29 mouse cellular contexts compared by ENCODE assay signal in the genomic region with DNA sequence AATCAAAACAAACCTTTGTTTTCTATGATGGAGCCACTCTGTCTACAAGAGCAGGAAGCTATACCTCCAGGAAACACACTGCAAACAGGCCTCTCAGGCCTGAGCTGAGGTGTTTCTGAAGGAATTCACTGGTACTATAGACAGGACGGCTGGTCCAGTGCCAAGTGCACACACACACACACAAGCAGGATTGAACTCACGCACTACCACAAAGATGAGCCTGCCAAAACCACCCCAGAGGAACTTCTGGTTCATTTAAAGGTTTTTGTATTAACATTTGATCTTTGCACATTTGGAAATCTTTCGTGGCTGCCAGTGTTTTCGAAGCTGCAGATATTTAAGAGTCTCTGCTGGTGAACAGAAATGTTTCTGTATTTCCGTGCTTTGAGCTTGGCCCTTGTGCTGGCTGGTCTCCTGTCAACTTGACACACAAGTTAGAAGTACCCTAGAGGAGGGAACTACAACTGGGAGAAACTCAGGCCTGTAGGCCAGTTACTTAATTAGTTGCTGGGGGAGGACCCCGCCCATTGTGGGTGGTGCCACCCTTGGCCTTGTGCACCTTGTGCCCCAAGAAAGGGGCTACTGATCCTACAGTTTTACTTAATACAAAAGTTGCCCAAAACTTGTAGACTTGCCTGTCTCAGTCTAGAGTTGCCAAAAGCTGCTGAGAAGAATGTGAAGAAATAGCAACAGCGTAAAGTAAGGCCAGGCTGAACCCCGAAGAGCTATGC. TPM values are rescaled to one million over a fixed set of nuclear protein-coding genes. Genes with fewer than 3 reads are reported as not detected.
A peak's percentile ranks its signal among the peaks of the same experiment; 100 is the strongest.
DNase-seq lines count a peak whose midpoint lies in the region; ATAC-seq and TF ChIP-seq lines count a peak whose summit lies in the region.
"Had no signal": no experiment of that assay in that cellular context is flagged by ENCODE, and none has a peak within 500 bp of the region (broad histone marks: within the 10 kb centered on the region; RNA-seq: fewer than 3 reads in every experiment).

No protein-coding gene starts in this region.

- H3K4me3 ChIP-seq in heart, embryonic 10.5 days: no peak overlapping the region
- H3K4me3 ChIP-seq in lung, embryonic 14.5 days (ENCODE audit: low read depth, low read length): no peak overlapping the region
- no peak overlapping the region for H3K4me3 ChIP-seq in midbrain, embryonic 11.5 days (ENCODE audit: low read depth, low read length)
- H3K4me3 ChIP-seq in midbrain, embryonic 13.5 days (replicated peaks): no peak overlapping the region
- no peak overlapping the region for H3K4me3 ChIP-seq in limb, embryonic 15.5 days
- H3K4me3 ChIP-seq: embryonic facial prominence, embryonic 15.5 days; gastrocnemius, adult 2 months; heart, embryonic 13.5 days had no signal

- H3K36me3 ChIP-seq in heart, embryonic 10.5 days: no peaks in the 10 kb centered on the region
- no peaks in the 10 kb centered on the region for H3K36me3 ChIP-seq in lung, embryonic 14.5 days (ENCODE audit: insufficient read depth)
- H3K36me3 ChIP-seq in midbrain, embryonic 11.5 days (ENCODE audit: control insufficient read depth, insufficient read depth, low read length): no peaks in the 10 kb centered on the region
- H3K36me3 ChIP-seq in midbrain, embryonic 13.5 days: no peaks in the 10 kb centered on the region
- H3K36me3 ChIP-seq in limb, embryonic 15.5 days: no peaks in the 10 kb centered on the region
- H3K36me3 ChIP-seq: embryonic facial prominence, embryonic 15.5 days; G1E; heart, embryonic 13.5 days had no signal

- H3K27ac ChIP-seq in heart, embryonic 10.5 days: no peak overlapping the region
- peak overlapping the region; percentile 73; the same call in 1 of the 2 replicates for H3K27ac ChIP-seq in lung, embryonic 14.5 days (ENCODE audit: low read depth)
- no peak overlapping the region for H3K27ac ChIP-seq in midbrain, embryonic 11.5 days (ENCODE audit: low read depth, low read length)
- H3K27ac ChIP-seq in midbrain, embryonic 13.5 days: no peak overlapping the region
- peak overlapping the region; percentile 65 for H3K27ac ChIP-seq in limb, embryonic 15.5 days
- H3K27ac ChIP-seq: embryonic facial prominence, embryonic 15.5 days; gastrocnemius, adult 2 months; heart, embryonic 13.5 days; hindbrain, embryonic 14.5 days; hindbrain, postnatal 0 days had no signal

- 81% methylated on average over 8 of the region's 8 CpGs for WGBS in heart, embryonic 10.5 days
- 62% methylated on average over 8 of the region's 8 CpGs for WGBS in lung, embryonic 14.5 days
- WGBS in midbrain, embryonic 11.5 days: 86% methylated on average over 8 of the region's 8 CpGs
- 91% methylated on average over 8 of the region's 8 CpGs for WGBS in midbrain, embryonic 13.5 days
- 55% methylated on average over 8 of the region's 8 CpGs for WGBS in limb, embryonic 15.5 days

- peak; percentile 62 for DNase-seq in heart, adult 11 months
- no peak for DNase-seq in heart, embryonic 10.5 days (ENCODE audit: low spot score)
- peak; percentile 52 for DNase-seq in lung, embryonic 14.5 days
- no peak for DNase-seq in lung, postnatal 25 days (ENCODE audit: low spot score)
- DNase-seq in midbrain, embryonic 11.5 days (ENCODE audit: low spot score, missing footprints): peak; percentile 64
- no peak for DNase-seq in urinary bladder, postnatal 25 days (ENCODE audit: low spot score)
- DNase-seq: adrenal gland, adult 8-10 months; adrenal gland, postnatal 25 days; B cell, adult 2 months; cerebellum, adult 11-12 months; cerebellum, adult 8-10 months; cerebellum, postnatal 10 days; cerebellum, postnatal 36 days; embryo, embryonic 11 days; forebrain, postnatal 0 days; gastrocnemius, adult 2 months; gastrocnemius, postnatal 14 days; heart, adult 18-20 months; heart, postnatal 14 days; heart, postnatal 4 days had no signal

- no peak overlapping the region for H3K9ac ChIP-seq in lung, embryonic 14.5 days
- H3K9ac ChIP-seq in midbrain, embryonic 11.5 days (ENCODE audit: low read length): no peak overlapping the region
- no peak overlapping the region for H3K9ac ChIP-seq in midbrain, embryonic 13.5 days (replicated peaks)
- no peak overlapping the region for H3K9ac ChIP-seq in limb, embryonic 15.5 days
- H3K9ac ChIP-seq: embryonic facial prominence, embryonic 15.5 days; forebrain, postnatal 0 days; heart, embryonic 13.5 days; hindbrain, embryonic 14.5 days had no signal

- no peaks in the 10 kb centered on the region for H3K4me1 ChIP-seq in heart, embryonic 10.5 days
- 0 out of 2 replicates have a peak, but pooled peaks cover 2% of the 10 kb centered on the region for H3K4me1 ChIP-seq in lung, embryonic 14.5 days (ENCODE audit: insufficient read depth)
- H3K4me1 ChIP-seq in midbrain, embryonic 11.5 days (ENCODE audit: control insufficient read depth, insufficient read depth, low read length): peaks cover 12% of the 10 kb centered on the region
- peaks cover 22% of the 10 kb centered on the region for H3K4me1 ChIP-seq in midbrain, embryonic 13.5 days (replicated peaks)
- peaks cover 7% of the 10 kb centered on the region; the same call in 1 of the 2 replicates for H3K4me1 ChIP-seq in limb, embryonic 15.5 days
- H3K4me1 ChIP-seq: embryonic facial prominence, embryonic 15.5 days had no signal

- no peak for TF ChIP-seq CTCF in lung, embryonic 14.5 days (IDR thresholded peaks at IDR 0.05; ENCODE audit: low read depth)

- ATAC-seq in lung, embryonic 14.5 days (ENCODE audit: insufficient read depth): no peak
- ATAC-seq in midbrain, embryonic 11.5 days (ENCODE audit: low FRiP score): no peak
- no peak for ATAC-seq in midbrain, embryonic 13.5 days
- no peak for ATAC-seq in limb, embryonic 15.5 days (ENCODE audit: insufficient number of reproducible peaks, low FRiP score, low TSS enrichment, low read depth)
- ATAC-seq: forebrain, embryonic 14.5 days; forebrain, postnatal 0 days; hindbrain, postnatal 0 days had no signal

- no peaks in the 10 kb centered on the region for H3K27me3 ChIP-seq in heart, embryonic 10.5 days (ENCODE audit: insufficient read depth, poor library complexity, severe bottlenecking)
- no peaks in the 10 kb centered on the region for H3K27me3 ChIP-seq in lung, embryonic 14.5 days (ENCODE audit: insufficient read depth, low read length)
- no peaks in the 10 kb centered on the region for H3K27me3 ChIP-seq in midbrain, embryonic 11.5 days (ENCODE audit: control insufficient read depth, insufficient read depth, low read length)
- H3K27me3 ChIP-seq in midbrain, embryonic 13.5 days: no peaks in the 10 kb centered on the region; the same call in 1 of the 2 replicates
- H3K27me3 ChIP-seq in limb, embryonic 15.5 days: no peaks in the 10 kb centered on the region
- H3K27me3 ChIP-seq: CH12.LX; embryonic facial prominence, embryonic 15.5 days; heart, embryonic 13.5 days had no signal

- H3K4me2 ChIP-seq in lung, embryonic 14.5 days: no peak overlapping the region
- no peak overlapping the region for H3K4me2 ChIP-seq in midbrain, embryonic 11.5 days
- H3K4me2 ChIP-seq in midbrain, embryonic 13.5 days (replicated peaks): no peak overlapping the region
- H3K4me2 ChIP-seq in limb, embryonic 15.5 days: no peak overlapping the region
- H3K4me2 ChIP-seq: embryonic facial prominence, embryonic 15.5 days; heart, embryonic 13.5 days; hindbrain, embryonic 14.5 days had no signal

- no peaks in the 10 kb centered on the region for H3K9me3 ChIP-seq in heart, embryonic 10.5 days
- no peaks in the 10 kb centered on the region for H3K9me3 ChIP-seq in lung, embryonic 14.5 days (ENCODE audit: low read depth, low read length)
- H3K9me3 ChIP-seq in midbrain, embryonic 11.5 days (ENCODE audit: control insufficient read depth, low read length): no peaks in the 10 kb centered on the region
- no peaks in the 10 kb centered on the region for H3K9me3 ChIP-seq in midbrain, embryonic 13.5 days
- H3K9me3 ChIP-seq in limb, embryonic 15.5 days: no peaks in the 10 kb centered on the region
- H3K9me3 ChIP-seq: embryonic facial prominence, embryonic 15.5 days; G1E; heart, embryonic 13.5 days had no signal

RNA-seq across cellular contexts. Expression of a gene that starts 49.6 kb away (rescaled TPM):
- 1.2 and 1.4 TPM in 2 replicates for polyA plus RNA-seq in heart, embryonic 10.5 days (2016; fragmentation: Nextera tagmentation; extraction: Ambion mirVana)
- polyA plus RNA-seq in lung, embryonic 14.5 days (2014; fragmentation: Nextera tagmentation; extraction: Ambion mirVana): 1.6 and 2.2 TPM in 2 replicates
- polyA plus RNA-seq in midbrain, embryonic 11.5 days (2014; fragmentation: Nextera tagmentation; extraction: Ambion mirVana): 0.59 and 1.2 TPM in 2 replicates
- polyA plus RNA-seq in midbrain, embryonic 13.5 days (2015; fragmentation: Nextera tagmentation; extraction: Ambion mirVana): 0.70 and 0.86 TPM in 2 replicates
- polyA plus RNA-seq in limb, embryonic 15.5 days (2015; fragmentation: Nextera tagmentation; extraction: Ambion mirVana): 14.2 and 17.9 TPM in 2 replicates

Comparison
In these comparisons a context has a peak if more than half of its experiments do, and no peak if none do; other contexts are left out.
1. DNase-seq: peak in heart, adult 11 months (single experiment), lung, embryonic 14.5 days (single experiment) and midbrain, embryonic 11.5 days (single experiment); none in heart, embryonic 10.5 days (single experiment), lung, postnatal 25 days (single experiment) and urinary bladder, postnatal 25 days (single experiment).
2. H3K27ac ChIP-seq: peak in lung, embryonic 14.5 days (single experiment) and limb, embryonic 15.5 days (single experiment); none in heart, embryonic 10.5 days (single experiment), midbrain, embryonic 11.5 days (single experiment) and midbrain, embryonic 13.5 days (single experiment).